Mouse (Mus musculus): Measurements from ENCODE around the gene Thnsl2. TPM values are rescaled to one million over a fixed set of nuclear protein-coding genes. Genes with fewer than 3 reads are reported as not detected.

The Thnsl2 gene
- polyA plus RNA-seq (2014; fragmentation: Nextera tagmentation; extraction: Ambion mirVana) = 3.5 and 3.9 TPM in 2 replicates

DNA sequence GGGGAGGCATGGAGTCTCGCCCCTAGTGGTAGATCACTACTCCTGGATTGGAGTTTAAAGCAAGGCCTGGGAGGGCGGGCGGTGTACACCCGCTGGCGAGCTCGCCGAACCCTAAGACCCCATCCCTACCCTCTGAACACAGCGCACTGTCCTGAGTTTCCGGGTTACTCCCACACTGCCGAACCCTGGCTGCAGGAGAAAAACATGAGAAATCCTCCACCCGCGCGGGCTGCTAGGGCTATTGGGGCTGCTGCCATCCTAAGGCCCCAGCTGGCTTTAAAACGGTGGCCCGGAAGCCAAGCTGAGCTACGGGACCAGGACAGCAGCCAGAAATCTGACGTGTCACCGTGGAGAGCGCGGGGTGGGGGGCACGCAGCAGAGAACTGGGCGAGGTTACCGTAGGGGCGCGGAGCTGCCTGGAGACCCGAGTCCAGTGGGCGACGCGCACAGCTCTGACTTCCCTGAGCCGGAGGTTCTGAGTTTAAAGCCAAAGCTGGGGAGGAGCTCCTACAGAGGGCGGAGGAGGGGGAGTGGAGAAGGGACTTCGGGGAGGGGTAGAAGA, at the start of gene Thnsl2:
Gene Thnsl2, minus strand, starts transcription at position 546 of the 562 bp plus-strand sequence.
- H3K4me1 ChIP-seq (ENCODE audit: control insufficient read depth, insufficient read depth, low read length) = peaks cover 5% of the 10 kb centered on the region
- DNase-seq (peak; percentile 79), ATAC-seq (ENCODE audit: low FRiP score, low TSS enrichment) (peak; percentile 88)
- H3K4me2 ChIP-seq (ENCODE audit: low read length) = peak within 1 kb of the TSS; percentile 82
- peak within 1 kb of the TSS; percentile 68 for H3K9ac ChIP-seq (replicated peaks; ENCODE audit: low read length)
- H3K27me3 ChIP-seq (ENCODE audit: control insufficient read depth, insufficient read depth, low read length) = no peaks in the 10 kb centered on the region
- peak within 1 kb of the TSS; percentile 58 for H3K4me3 ChIP-seq (replicated peaks; ENCODE audit: low read depth, low read length)
- no peaks in the 10 kb centered on the region for H3K9me3 ChIP-seq (ENCODE audit: control insufficient read depth, low read length)
- H3K36me3 ChIP-seq (ENCODE audit: control insufficient read depth, insufficient read depth, low read length) = no peaks in the 10 kb centered on the region
- under 1% methylated on average over 32 of the region's 32 CpGs for WGBS
- H3K27ac ChIP-seq (replicated peaks; ENCODE audit: low read depth, low read length) = peak within 1 kb of the TSS; percentile 52

- no peak for ATAC-seq (ENCODE audit: low FRiP score, low TSS enrichment)
- no peak for DNase-seq
- 81% methylated on average over 6 of the region's 6 CpGs for WGBS
- no peak overlapping the region for H3K27ac ChIP-seq (replicated peaks; ENCODE audit: low read depth, low read length)
- H3K27me3 ChIP-seq (ENCODE audit: control insufficient read depth, insufficient read depth, low read length) = no peaks in the 10 kb centered on the region
- H3K4me2 ChIP-seq (ENCODE audit: low read length) = no peak overlapping the region
- no peak overlapping the region for H3K9ac ChIP-seq (replicated peaks; ENCODE audit: low read length)
- no peaks in the 10 kb centered on the region for H3K9me3 ChIP-seq (ENCODE audit: control insufficient read depth, low read length)
- H3K4me3 ChIP-seq (replicated peaks; ENCODE audit: low read depth, low read length) = no peak overlapping the region
- H3K36me3 ChIP-seq (ENCODE audit: control insufficient read depth, insufficient read depth, low read length) = no peaks in the 10 kb centered on the region
- H3K4me1 ChIP-seq (ENCODE audit: control insufficient read depth, insufficient read depth, low read length) = no peaks in the 10 kb centered on the region
These were observed 49.0 kb upstream of the Thnsl2 start for GRCm38 (mm10) chr6:71193151-71193740.

DNA sequence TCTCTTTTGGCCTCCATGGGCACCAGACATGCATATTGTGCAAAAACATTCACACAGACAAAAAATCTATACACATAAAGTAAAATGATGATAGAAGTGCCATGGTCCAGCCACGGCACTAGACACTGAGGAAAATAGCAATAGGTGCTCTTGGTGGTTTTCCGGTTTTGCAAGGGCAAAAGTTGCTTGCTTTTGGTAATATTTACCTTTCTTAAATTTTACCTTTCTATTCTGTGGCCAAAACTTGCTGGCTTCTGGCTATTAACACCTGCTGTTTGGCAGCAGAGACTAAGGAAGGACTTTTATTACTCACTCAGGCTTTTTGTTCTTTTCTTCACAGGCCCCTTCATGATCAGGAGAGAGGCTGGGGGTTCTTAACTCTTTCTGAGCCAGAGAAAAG, 46.3 kb upstream of the Thnsl2 start:
- Histone ChIP-seq H3K4me1 (ENCODE audit: control insufficient read depth, insufficient read depth, low read length) (no peaks in the 10 kb centered on the region), H3K4me3 (replicated peaks; ENCODE audit: low read depth, low read length) (no peak overlapping the region), H3K9ac (replicated peaks; ENCODE audit: low read length) (no peak overlapping the region), H3K27ac (replicated peaks; ENCODE audit: low read depth, low read length) (no peak overlapping the region), H3K36me3 (ENCODE audit: control insufficient read depth, insufficient read depth, low read length) (no peaks in the 10 kb centered on the region), H3K27me3 (ENCODE audit: control insufficient read depth, insufficient read depth, low read length) (no peaks in the 10 kb centered on the region), H3K4me2 (ENCODE audit: low read length) (no peak overlapping the region), H3K9me3 (ENCODE audit: control insufficient read depth, low read length) (no peaks in the 10 kb centered on the region)
- WGBS = 94% methylated on average over 2 of the region's 2 CpGs
- ATAC-seq (ENCODE audit: low FRiP score, low TSS enrichment) (no peak), DNase-seq (no peak)

DNA sequence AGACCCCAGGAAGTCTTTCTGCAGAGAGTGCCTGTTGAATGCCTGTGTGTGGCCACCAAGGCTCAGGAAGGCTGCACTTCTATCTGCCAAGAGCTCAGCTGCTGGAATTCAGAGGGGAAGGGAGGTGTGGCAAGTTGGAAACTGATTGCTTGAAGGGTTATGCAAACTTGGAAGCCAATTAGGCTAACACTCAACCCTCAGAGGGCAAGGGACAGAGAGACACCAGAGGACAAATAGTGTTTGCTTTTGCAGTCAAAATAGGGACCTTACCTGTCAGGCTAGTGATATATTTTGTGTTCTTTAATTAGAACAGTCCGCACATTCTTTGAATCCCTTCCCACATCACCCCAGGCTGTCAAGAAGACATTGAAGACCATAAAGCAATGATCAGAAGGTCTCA, 45.3 kb upstream of the Thnsl2 start:
- Histone ChIP-seq H3K27me3 (ENCODE audit: control insufficient read depth, insufficient read depth, low read length) (no peaks in the 10 kb centered on the region), H3K4me1 (ENCODE audit: control insufficient read depth, insufficient read depth, low read length) (no peaks in the 10 kb centered on the region), H3K27ac (replicated peaks; ENCODE audit: low read depth, low read length) (no peak overlapping the region), H3K4me2 (ENCODE audit: low read length) (no peak overlapping the region), H3K9me3 (ENCODE audit: control insufficient read depth, low read length) (no peaks in the 10 kb centered on the region), H3K9ac (replicated peaks; ENCODE audit: low read length) (no peak overlapping the region), H3K4me3 (replicated peaks; ENCODE audit: low read depth, low read length) (no peak overlapping the region), H3K36me3 (ENCODE audit: control insufficient read depth, insufficient read depth, low read length) (no peaks in the 10 kb centered on the region)
- ATAC-seq (ENCODE audit: low FRiP score, low TSS enrichment) (no peak), DNase-seq (no peak)
- WGBS = 81% methylated on average over 1 of the region's 1 CpGs

DNA sequence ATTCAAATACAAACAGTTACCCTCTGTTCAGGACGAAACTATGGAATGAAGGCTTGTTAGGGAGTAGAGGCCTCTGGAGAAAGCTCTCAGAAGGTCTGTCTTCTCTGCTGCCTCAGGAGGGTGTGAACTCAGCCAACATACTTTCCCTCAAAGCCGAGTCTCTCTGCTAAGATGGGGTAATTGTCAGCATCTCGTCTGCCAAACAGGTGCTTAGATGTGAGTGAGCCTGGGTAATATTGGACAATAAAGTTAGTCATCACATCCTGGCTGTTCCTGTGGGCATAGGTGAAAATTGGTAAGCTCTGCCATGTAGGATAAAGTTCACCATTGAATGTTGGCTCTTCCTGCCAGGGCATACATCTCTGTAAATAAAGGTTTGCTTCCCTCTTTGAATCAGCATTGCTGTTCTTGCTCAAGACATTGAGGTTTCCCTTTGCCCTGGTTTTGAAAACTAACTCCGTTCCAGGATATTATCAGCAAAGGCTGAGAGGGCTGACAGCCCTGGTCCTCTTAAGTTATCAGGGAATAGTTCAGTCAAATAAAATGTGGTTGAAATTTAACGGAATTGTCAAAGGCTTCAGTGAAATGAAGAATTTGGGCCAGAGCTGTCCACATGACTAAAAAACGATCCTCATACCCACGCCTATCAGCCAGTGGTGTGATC, 40.8 kb upstream of the Thnsl2 start:
- Histone ChIP-seq H3K27ac (replicated peaks; ENCODE audit: low read depth, low read length) (no peak overlapping the region), H3K36me3 (ENCODE audit: control insufficient read depth, insufficient read depth, low read length) (no peaks in the 10 kb centered on the region), H3K27me3 (ENCODE audit: control insufficient read depth, insufficient read depth, low read length) (no peaks in the 10 kb centered on the region), H3K4me3 (replicated peaks; ENCODE audit: low read depth, low read length) (no peak overlapping the region), H3K4me2 (ENCODE audit: low read length) (no peak overlapping the region), H3K9ac (replicated peaks; ENCODE audit: low read length) (no peak overlapping the region), H3K4me1 (ENCODE audit: control insufficient read depth, insufficient read depth, low read length) (no peaks in the 10 kb centered on the region), H3K9me3 (ENCODE audit: control insufficient read depth, low read length) (no peaks in the 10 kb centered on the region)
- no peak for ATAC-seq (ENCODE audit: low FRiP score, low TSS enrichment)
- 86% methylated on average over 7 of the region's 7 CpGs for WGBS
- no peak for DNase-seq

DNA sequence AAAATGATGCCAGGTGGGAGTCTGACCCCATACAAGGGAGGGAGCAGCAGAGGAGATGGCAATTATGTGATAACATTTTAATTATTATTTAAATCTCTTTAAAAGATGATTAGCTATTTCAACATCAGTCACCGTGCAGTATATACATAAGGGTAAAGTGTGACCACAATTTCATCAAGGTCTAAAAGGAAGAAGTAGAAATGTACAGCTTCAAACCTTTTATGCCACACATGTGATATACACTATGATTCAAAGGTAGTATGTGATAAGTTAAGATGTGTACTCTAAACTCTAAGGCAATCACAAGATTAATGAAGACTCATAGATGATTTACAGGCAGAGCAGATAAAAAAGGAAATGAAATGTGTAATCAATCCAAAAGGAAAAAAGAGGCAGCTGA, 36.4 kb upstream of the Thnsl2 start:
- H3K4me1 ChIP-seq (ENCODE audit: control insufficient read depth, insufficient read depth, low read length) = no peaks in the 10 kb centered on the region
- no peaks in the 10 kb centered on the region for H3K36me3 ChIP-seq (ENCODE audit: control insufficient read depth, insufficient read depth, low read length)
- ATAC-seq (ENCODE audit: low FRiP score, low TSS enrichment) (no peak), DNase-seq (no peak)
- H3K27me3 ChIP-seq (ENCODE audit: control insufficient read depth, insufficient read depth, low read length) = no peaks in the 10 kb centered on the region
- 93% methylated on average over 1 of the region's 1 CpGs for WGBS
- no peaks in the 10 kb centered on the region for H3K9me3 ChIP-seq (ENCODE audit: control insufficient read depth, low read length)
- no peak overlapping the region for H3K27ac ChIP-seq (replicated peaks; ENCODE audit: low read depth, low read length)
- no peak overlapping the region for H3K9ac ChIP-seq (replicated peaks; ENCODE audit: low read length)
- H3K4me3 ChIP-seq (replicated peaks; ENCODE audit: low read depth, low read length) = no peak overlapping the region
- H3K4me2 ChIP-seq (ENCODE audit: low read length) = no peak overlapping the region

GRCm38 (mm10) chr6:71172812-71173580, 28.8 kb upstream of the Thnsl2 start:
- Histone ChIP-seq H3K4me2 (ENCODE audit: low read length) (no peak overlapping the region), H3K27me3 (ENCODE audit: control insufficient read depth, insufficient read depth, low read length) (no peaks in the 10 kb centered on the region), H3K27ac (replicated peaks; ENCODE audit: low read depth, low read length) (no peak overlapping the region), H3K9ac (replicated peaks; ENCODE audit: low read length) (no peak overlapping the region), H3K36me3 (ENCODE audit: control insufficient read depth, insufficient read depth, low read length) (no peaks in the 10 kb centered on the region), H3K4me3 (replicated peaks; ENCODE audit: low read depth, low read length) (no peak overlapping the region), H3K4me1 (ENCODE audit: control insufficient read depth, insufficient read depth, low read length) (no peaks in the 10 kb centered on the region), H3K9me3 (ENCODE audit: control insufficient read depth, low read length) (no peaks in the 10 kb centered on the region)
- DNase-seq (no peak), ATAC-seq (ENCODE audit: low FRiP score, low TSS enrichment) (no peak)
- WGBS = 91% methylated on average over 10 of the region's 10 CpGs

- H3K4me3 ChIP-seq (replicated peaks; ENCODE audit: low read depth, low read length) = no peak overlapping the region
- H3K4me2 ChIP-seq (ENCODE audit: low read length) = no peak overlapping the region
- peak; percentile 79 for DNase-seq
- H3K36me3 ChIP-seq (ENCODE audit: control insufficient read depth, insufficient read depth, low read length) = no peaks in the 10 kb centered on the region
- ATAC-seq (ENCODE audit: low FRiP score, low TSS enrichment) = no peak; the same call in 1 of the 2 replicates
- no peaks in the 10 kb centered on the region for H3K9me3 ChIP-seq (ENCODE audit: control insufficient read depth, low read length)
- no peak overlapping the region for H3K9ac ChIP-seq (replicated peaks; ENCODE audit: low read length)
- H3K27ac ChIP-seq (replicated peaks; ENCODE audit: low read depth, low read length) = no peak overlapping the region
- H3K27me3 ChIP-seq (ENCODE audit: control insufficient read depth, insufficient read depth, low read length) = no peaks in the 10 kb centered on the region
- no peaks in the 10 kb centered on the region for H3K4me1 ChIP-seq (ENCODE audit: control insufficient read depth, insufficient read depth, low read length)
- 54% methylated on average over 6 of the region's 6 CpGs for WGBS
These were observed 22.4 kb upstream of the Thnsl2 start for GRCm38 (mm10) chr6:71166551-71167169.
